Mouse (Mus musculus): Measurements from ENCODE around the gene Pnpo. TPM values are rescaled to one million over a fixed set of nuclear protein-coding genes. Genes with fewer than 3 reads are reported as not detected.

Gene Pnpo
- polyA plus RNA-seq, 1 experiment from 2014 or later = 22.3 TPM

DNA sequence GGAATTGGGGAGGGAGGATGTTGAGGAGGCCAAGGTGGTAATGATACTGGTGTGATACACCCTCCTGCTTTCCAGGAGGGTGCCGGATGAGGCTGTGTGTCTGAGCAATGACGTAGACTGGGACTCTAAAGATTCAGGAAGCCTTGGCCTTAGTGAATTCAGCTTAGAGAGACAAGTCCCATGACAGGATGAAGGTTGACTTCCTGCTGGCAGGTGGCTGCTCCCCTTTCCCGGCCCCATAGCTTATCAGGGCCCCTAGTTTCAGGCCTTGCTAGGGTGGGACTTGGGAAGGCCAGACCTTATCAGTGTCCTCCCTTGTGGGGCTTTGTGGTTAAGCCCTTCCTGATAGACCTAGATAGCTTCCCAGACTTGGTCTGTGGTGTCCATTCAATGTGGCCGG is 4.1 kb upstream of the Pnpo start:
- Histone ChIP-seq H3K4me2 (no peak overlapping the region), H3K9ac (no peak overlapping the region), H3K9me3 (no peaks in the 10 kb centered on the region), H3K36me3 (peaks cover 38% of the 10 kb centered on the region), H3K4me3 (no peak overlapping the region), H3K27me3 (peaks cover 1% of the 10 kb centered on the region; the same call in 1 of the 2 replicates), H3K27ac (replicated peaks) (no peak overlapping the region), H3K4me1 (replicated peaks) (peaks cover 18% of the 10 kb centered on the region)
- 95% methylated on average over 4 of the region's 4 CpGs for WGBS
- no peak for ATAC-seq (ENCODE audit: low read depth)

GRCm38 (mm10) chr11:96946498-96946897 is 2.7 kb upstream of the Pnpo start:
- no peak overlapping the region for H3K4me2 ChIP-seq
- H3K27me3 ChIP-seq = peaks cover 4% of the 10 kb centered on the region; the same call in 1 of the 2 replicates
- no peak overlapping the region for H3K27ac ChIP-seq (replicated peaks)
- H3K9ac ChIP-seq = no peak overlapping the region
- H3K36me3 ChIP-seq = peaks cover 25% of the 10 kb centered on the region
- peaks cover 18% of the 10 kb centered on the region for H3K4me1 ChIP-seq (replicated peaks)
- ATAC-seq (ENCODE audit: low read depth) = no peak
- H3K9me3 ChIP-seq = no peaks in the 10 kb centered on the region
- no peak overlapping the region for H3K4me3 ChIP-seq
- WGBS = 83% methylated on average over 9 of the region's 9 CpGs

DNA sequence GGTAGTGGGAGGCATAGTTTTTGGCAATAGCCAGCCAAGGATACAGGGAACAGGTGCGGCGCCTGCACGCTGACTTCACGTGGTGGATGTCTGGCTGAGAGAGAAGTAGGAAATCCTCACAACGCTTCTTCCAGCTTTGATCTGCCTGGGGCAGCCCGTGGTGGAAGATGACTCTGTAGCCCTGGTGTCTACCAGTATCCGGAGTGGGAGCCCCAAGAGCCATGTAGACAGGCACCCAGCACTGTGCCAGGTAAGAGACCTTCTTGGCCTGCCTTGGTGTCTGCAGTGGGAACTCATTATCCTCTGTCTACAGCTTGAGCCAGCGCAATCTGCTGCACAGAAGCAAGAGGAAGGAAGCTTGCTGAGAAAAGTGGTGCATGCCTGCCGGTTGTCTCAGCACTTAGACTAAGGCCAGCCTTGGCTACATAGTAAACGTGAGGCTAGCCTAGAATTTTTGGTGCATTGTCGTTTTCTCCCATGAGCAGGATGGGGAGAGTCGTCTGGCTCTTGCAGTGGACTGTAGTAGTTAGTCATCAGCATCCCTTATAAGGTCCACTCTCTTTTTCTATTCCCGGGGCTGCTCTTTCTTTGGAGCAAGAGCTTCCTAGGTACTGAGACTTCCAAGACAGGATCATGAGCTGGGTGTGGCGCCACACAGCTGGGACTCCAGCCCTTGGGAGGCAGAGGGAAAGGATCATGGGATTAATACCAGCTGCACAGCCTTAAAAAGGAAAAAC is 1.2 kb upstream of the Pnpo start:
- Histone ChIP-seq H3K4me2 (peak overlapping the region; percentile 85), H3K27ac (replicated peaks) (no peak overlapping the region), H3K4me3 (peak overlapping the region; percentile 54), H3K36me3 (peaks cover 10% of the 10 kb centered on the region), H3K27me3 (peaks cover 4% of the 10 kb centered on the region; the same call in 1 of the 2 replicates), H3K9ac (peak overlapping the region; percentile 73), H3K9me3 (no peaks in the 10 kb centered on the region), H3K4me1 (replicated peaks) (peaks cover 18% of the 10 kb centered on the region)
- ATAC-seq (ENCODE audit: low read depth) = no peak
- 86% methylated on average over 14 of the region's 14 CpGs for WGBS

DNA sequence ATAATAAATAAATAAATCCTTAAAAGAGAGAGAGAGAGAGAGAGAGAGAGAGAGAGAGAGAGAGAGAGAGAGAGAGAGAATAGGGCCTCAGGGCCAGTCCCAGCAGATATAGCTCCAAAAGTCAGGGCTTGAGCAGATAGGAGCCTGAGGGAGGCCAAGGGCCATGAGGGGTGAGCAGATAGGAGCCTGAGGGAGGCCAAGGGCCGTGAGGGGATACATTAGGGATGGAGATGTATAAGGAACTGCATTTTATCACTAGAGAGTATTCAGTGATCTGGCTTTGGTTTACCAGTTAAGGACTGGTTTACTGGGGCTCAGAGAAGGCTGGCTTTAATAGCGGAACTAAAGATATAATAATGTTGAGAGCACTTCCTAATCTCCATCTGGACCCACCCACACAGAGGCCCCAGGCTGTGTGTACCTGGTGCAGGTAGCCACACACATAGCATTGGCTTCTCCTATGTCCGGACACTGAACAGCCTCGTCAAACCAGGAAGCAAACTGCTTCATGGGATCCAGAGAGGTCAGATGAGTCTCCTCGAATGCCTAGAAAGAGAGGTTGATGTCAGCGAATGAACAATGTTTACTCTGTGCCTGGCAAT is 1.7 kb downstream of the Pnpo start:
- 0 out of 2 replicates have a peak, but pooled peaks cover 8% of the 10 kb centered on the region for H3K36me3 ChIP-seq
- ATAC-seq (ENCODE audit: low read depth) = no peak

GRCm38 (mm10) chr11:96940578-96941465 is 3.0 kb downstream of the Pnpo start:
- WGBS = 75% methylated on average over 16 of the region's 16 CpGs
- ATAC-seq (ENCODE audit: low read depth) = no peak

More for the DNA sequence above, 1.7 kb downstream of the Pnpo start:
- H3K4me1 ChIP-seq (replicated peaks) = peaks cover 18% of the 10 kb centered on the region
- WGBS = 77% methylated on average over 6 of the region's 6 CpGs
- H3K9me3 ChIP-seq = no peaks in the 10 kb centered on the region
- peaks cover 4% of the 10 kb centered on the region; the same call in 1 of the 2 replicates for H3K27me3 ChIP-seq
- no peak overlapping the region for H3K4me2 ChIP-seq
- no peak overlapping the region for H3K27ac ChIP-seq (replicated peaks)
- H3K4me3 ChIP-seq = no peak overlapping the region
- H3K9ac ChIP-seq = no peak overlapping the region

DNA sequence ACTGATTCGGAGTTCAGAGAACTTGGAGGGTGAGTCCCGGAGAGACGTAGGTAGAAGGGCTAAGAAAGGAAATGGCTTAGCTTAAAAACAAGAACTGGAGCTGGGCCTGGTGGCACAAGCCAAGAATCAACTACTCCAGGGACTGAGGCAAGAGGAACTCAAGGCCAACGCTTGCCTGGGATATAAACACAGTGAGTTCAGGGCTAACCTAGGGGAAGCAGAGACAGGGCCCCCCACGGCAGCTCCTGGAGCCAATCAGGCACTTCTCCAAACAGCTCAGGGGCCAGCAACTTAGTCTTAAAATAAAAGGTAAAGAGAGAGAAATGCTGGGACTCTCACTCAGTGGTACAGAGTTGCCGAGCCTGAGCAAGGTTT is 5.4 kb downstream of the Pnpo start:
- no peak overlapping the region for H3K4me2 ChIP-seq
- no peak overlapping the region for H3K9ac ChIP-seq
- peaks cover 4% of the 10 kb centered on the region; the same call in 1 of the 2 replicates for H3K27me3 ChIP-seq
- 83% methylated on average over 6 of the region's 6 CpGs for WGBS
- ATAC-seq (ENCODE audit: low read depth) = no peak
- H3K36me3 ChIP-seq = 0 out of 2 replicates have a peak, but pooled peaks cover 8% of the 10 kb centered on the region
- no peak overlapping the region for H3K4me3 ChIP-seq
- H3K4me1 ChIP-seq (replicated peaks) = peaks cover 10% of the 10 kb centered on the region
- H3K27ac ChIP-seq (replicated peaks) = no peak overlapping the region
- no peaks in the 10 kb centered on the region for H3K9me3 ChIP-seq

More at GRCm38 (mm10) chr11:96940578-96941465, 3.0 kb downstream of the Pnpo start:
- Histone ChIP-seq H3K4me2 (no peak overlapping the region), H3K4me3 (no peak overlapping the region), H3K9me3 (no peaks in the 10 kb centered on the region), H3K9ac (no peak overlapping the region), H3K36me3 (0 out of 2 replicates have a peak, but pooled peaks cover 8% of the 10 kb centered on the region), H3K27ac (replicated peaks) (no peak overlapping the region), H3K27me3 (peaks cover 4% of the 10 kb centered on the region; the same call in 1 of the 2 replicates), H3K4me1 (replicated peaks) (peaks cover 18% of the 10 kb centered on the region)

GRCm38 (mm10) chr11:96937549-96938425 is 6.0 kb downstream of the Pnpo start:
- WGBS = 49% methylated on average over 10 of the region's 10 CpGs
- no peak overlapping the region for H3K9ac ChIP-seq
- no peak overlapping the region for H3K4me2 ChIP-seq
- 0 out of 2 replicates have a peak, but pooled peaks cover 8% of the 10 kb centered on the region for H3K36me3 ChIP-seq
- 0 out of 2 replicates have a peak, but pooled peaks cover 8% of the 10 kb centered on the region for H3K4me1 ChIP-seq (replicated peaks)
- H3K9me3 ChIP-seq = no peaks in the 10 kb centered on the region
- ATAC-seq (ENCODE audit: low read depth) = no peak
- no peak overlapping the region for H3K27ac ChIP-seq (replicated peaks)
- H3K27me3 ChIP-seq = peaks cover 2% of the 10 kb centered on the region; the same call in 1 of the 2 replicates
- no peak overlapping the region for H3K4me3 ChIP-seq

- Histone ChIP-seq H3K27me3 (no peaks in the 10 kb centered on the region), H3K9ac (no peak overlapping the region), H3K4me1 (replicated peaks) (0 out of 2 replicates have a peak, but pooled peaks cover 8% of the 10 kb centered on the region), H3K9me3 (no peaks in the 10 kb centered on the region), H3K4me2 (no peak overlapping the region), H3K27ac (replicated peaks) (no peak overlapping the region), H3K4me3 (no peak overlapping the region), H3K36me3 (0 out of 2 replicates have a peak, but pooled peaks cover 8% of the 10 kb centered on the region)
- ATAC-seq (ENCODE audit: low read depth) = no peak
- 86% methylated on average over 9 of the region's 9 CpGs for WGBS
These were observed 7.7 kb downstream of the Pnpo start for GRCm38 (mm10) chr11:96935872-96936650.

- Histone ChIP-seq H3K4me2 (peak overlapping the region; percentile 40), H3K36me3 (0 out of 2 replicates have a peak, but pooled peaks cover 8% of the 10 kb centered on the region), H3K9me3 (no peaks in the 10 kb centered on the region), H3K27ac (replicated peaks) (no peak overlapping the region), H3K4me3 (peak overlapping the region; percentile 12; the same call in 1 of the 2 replicates), H3K27me3 (peaks cover 2% of the 10 kb centered on the region), H3K9ac (0 out of 2 replicates have a peak overlapping the region, but pooled peaks have one; percentile 22), H3K4me1 (replicated peaks) (0 out of 2 replicates have a peak, but pooled peaks cover 8% of the 10 kb centered on the region)
- ATAC-seq (ENCODE audit: low read depth) = peak; percentile 77
- 26% methylated on average over 12 of the region's 12 CpGs for WGBS
These were observed 8.8 kb downstream of the Pnpo start for GRCm38 (mm10) chr11:96934921-96935356.

GRCm38 (mm10) chr11:96933562-96934276 is 10.1 kb downstream of the Pnpo start:
- H3K4me2 ChIP-seq = no peak overlapping the region
- H3K36me3 ChIP-seq = no peaks in the 10 kb centered on the region
- peaks cover 14% of the 10 kb centered on the region for H3K27me3 ChIP-seq
- H3K9ac ChIP-seq = no peak overlapping the region
- 0 out of 2 replicates have a peak, but pooled peaks cover 8% of the 10 kb centered on the region for H3K4me1 ChIP-seq (replicated peaks)
- 92% methylated on average over 13 of the region's 13 CpGs for WGBS
- H3K27ac ChIP-seq (replicated peaks) = no peak overlapping the region
- ATAC-seq (ENCODE audit: low read depth) = no peak
- no peak overlapping the region for H3K4me3 ChIP-seq
- H3K9me3 ChIP-seq = no peaks in the 10 kb centered on the region
